Mouse (Mus musculus) lung, embryonic 14.5 days (tissue): ENCODE results near the gene Msrb1. TPM values are rescaled to one million over a fixed set of nuclear protein-coding genes. Genes with fewer than 3 reads are reported as not detected.

Experiments used
- ATAC-seq: fragments of 200-750 bp; cut with Nextera tagmentation; 2 replicates; pipeline ENCODE4 v1.8.0; 2017; ENCODE audit warnings: mild to moderate bottlenecking, moderate TSS enrichment, moderate library complexity; ENCODE audit not compliant: insufficient read depth
- DNase-seq: peaks from one replicate; pipeline ENCODE4 v3.0.0-alpha.2; 2015
- H3K27ac ChIP-seq: fragments of 300-500 bp; sonication (generic); 2 replicates; pipeline ENCODE4 v1.5.1; 2014; ENCODE audit warnings: low read depth, mild to moderate bottlenecking, moderate library complexity
- H3K27me3 ChIP-seq: fragments of 300-500 bp; sonication (generic); 2 replicates; pipeline ENCODE4 v1.6.1; 2014; ENCODE audit warnings: low read length, control low read depth; ENCODE audit not compliant: insufficient read depth
- H3K36me3 ChIP-seq: fragments of 300-500 bp; sonication (generic); 2 replicates; pipeline ENCODE4 v1.6.1; 2014; ENCODE audit warnings: control low read depth; ENCODE audit not compliant: insufficient read depth
- H3K4me1 ChIP-seq: fragments of 300-500 bp; sonication (generic); 2 replicates; pipeline ENCODE4 v1.6.1; 2014; ENCODE audit warnings: antibody characterized with exemption, control low read depth; ENCODE audit not compliant: insufficient read depth
- H3K4me2 ChIP-seq: fragments of 300-500 bp; sonication (generic); 2 replicates; pipeline ENCODE4 v1.6.1; 2014; ENCODE audit warnings: mild to moderate bottlenecking
- H3K4me3 ChIP-seq: fragments of 300-500 bp; sonication (generic); 2 replicates; pipeline ENCODE4 v1.5.1; 2014; ENCODE audit warnings: low read depth, low read length
- H3K9ac ChIP-seq: fragments of 300-500 bp; sonication (generic); 2 replicates; pipeline ENCODE4 v1.6.1; 2014
- H3K9me3 ChIP-seq: fragments of 300-500 bp; sonication (generic); 2 replicates; pipeline ENCODE4 v1.6.1; 2016; ENCODE audit warnings: low read depth, low read length, control low read depth
- CTCF ChIP-seq: IDR thresholded peaks from 2 replicates; pipeline ENCODE4 v1.5.1; 2016; ENCODE audit warnings: antibody characterized with exemption, low read depth
- WGBS: fragments of 180-500 bp; shearing (Covaris S2); extraction: QIAGEN DNeasy Blood & Tissue Kit; methylation state at CpG from one replicate; pipeline ENCODE4 v1.1.7; 2014; 5-methylcytosine and 5-hydroxymethylcytosine counted together
- polyA plus RNA-seq: library from polyadenylated mRNA; unstranded; fragments of >200 nt; fragmentation: Nextera tagmentation; extraction: Ambion mirVana; gene quantifications from 2 replicates; pipeline ENCODE4 v1.2.1, GENCODE M21; 2014

Gene Msrb1
- polyA plus RNA-seq, 1 experiment from 2014 or later, result 35.2 TPM

- Histone ChIP-seq H3K4me1 (peaks cover 5% of the 10 kb centered on the region; the same call in 1 of the 2 replicates), H3K27ac (no peak overlapping the region), H3K4me2 (no peak overlapping the region), H3K9me3 (no peaks in the 10 kb centered on the region), H3K27me3 (peaks cover 5% of the 10 kb centered on the region; the same call in 1 of the 2 replicates), H3K4me3 (no peak overlapping the region), H3K9ac (no peak overlapping the region), H3K36me3 (no peaks in the 10 kb centered on the region)
- DNase-seq (peak; percentile 59), ATAC-seq (no peak)
- TF ChIP-seq CTCF, result no peak
- 39% methylated on average over 22 of the region's 22 CpGs for WGBS
Measured at GRCm38 (mm10) chr17:24765016-24765905, 28.8 kb downstream of the Msrb1 start.

GRCm38 (mm10) chr17:24766266-24766875, 29.9 kb downstream of the Msrb1 start:
- no peak for TF ChIP-seq CTCF
- peaks cover 5% of the 10 kb centered on the region; the same call in 1 of the 2 replicates for H3K4me1 ChIP-seq
- H3K9ac ChIP-seq, result no peak overlapping the region
- H3K27me3 ChIP-seq, result peaks cover 5% of the 10 kb centered on the region; the same call in 1 of the 2 replicates
- no peak overlapping the region for H3K27ac ChIP-seq
- H3K4me2 ChIP-seq, result no peak overlapping the region
- H3K9me3 ChIP-seq, result no peaks in the 10 kb centered on the region
- ATAC-seq, result no peak
- H3K36me3 ChIP-seq, result no peaks in the 10 kb centered on the region
- no peak for DNase-seq
- 22% methylated on average over 12 of the region's 12 CpGs for WGBS
- no peak overlapping the region for H3K4me3 ChIP-seq

GRCm38 (mm10) chr17:24769146-24769545, 32.7 kb downstream of the Msrb1 start:
- no peak overlapping the region for H3K9ac ChIP-seq
- DNase-seq (peak; percentile 46), ATAC-seq (no peak)
- WGBS, result 31% methylated on average over 3 of the region's 3 CpGs
- H3K27ac ChIP-seq, result peak overlapping the region; percentile 36; the same call in 1 of the 2 replicates
- no peaks in the 10 kb centered on the region for H3K9me3 ChIP-seq
- TF ChIP-seq CTCF, result no peak
- H3K4me1 ChIP-seq, result peaks cover 5% of the 10 kb centered on the region; the same call in 1 of the 2 replicates
- H3K4me2 ChIP-seq, result 0 out of 2 replicates have a peak overlapping the region, but pooled peaks have one; percentile 4
- H3K27me3 ChIP-seq, result peaks cover 5% of the 10 kb centered on the region; the same call in 1 of the 2 replicates
- no peaks in the 10 kb centered on the region for H3K36me3 ChIP-seq
- H3K4me3 ChIP-seq, result no peak overlapping the region

- 83% methylated on average over 5 of the region's 5 CpGs for WGBS
- H3K27ac ChIP-seq, result no peak overlapping the region
- H3K4me3 ChIP-seq, result no peak overlapping the region
- H3K4me1 ChIP-seq, result no peaks in the 10 kb centered on the region
- TF ChIP-seq CTCF, result peak; percentile 22; the same call in 1 of the 2 replicates
- no peak overlapping the region for H3K4me2 ChIP-seq
- peaks cover 5% of the 10 kb centered on the region; the same call in 1 of the 2 replicates for H3K27me3 ChIP-seq
- no peaks in the 10 kb centered on the region for H3K9me3 ChIP-seq
- ATAC-seq (no peak), DNase-seq (no peak)
- H3K9ac ChIP-seq, result no peak overlapping the region
- H3K36me3 ChIP-seq, result no peaks in the 10 kb centered on the region
Measured at GRCm38 (mm10) chr17:24773241-24773640, 36.8 kb downstream of the Msrb1 start.

GRCm38 (mm10) chr17:24775173-24775572, 38.7 kb downstream of the Msrb1 start:
- 65% methylated on average over 8 of the region's 8 CpGs for WGBS
- ATAC-seq, result no peak
- Histone ChIP-seq H3K36me3 (no peaks in the 10 kb centered on the region), H3K9me3 (no peaks in the 10 kb centered on the region), H3K9ac (no peak overlapping the region), H3K4me1 (no peaks in the 10 kb centered on the region), H3K27me3 (no peaks in the 10 kb centered on the region), H3K4me2 (no peak overlapping the region), H3K27ac (no peak overlapping the region), H3K4me3 (no peak overlapping the region)
- TF ChIP-seq CTCF, result no peak
- no peak for DNase-seq

- Histone ChIP-seq H3K4me1 (no peaks in the 10 kb centered on the region), H3K27me3 (no peaks in the 10 kb centered on the region), H3K9me3 (no peaks in the 10 kb centered on the region), H3K4me2 (no peak overlapping the region), H3K36me3 (no peaks in the 10 kb centered on the region), H3K4me3 (no peak overlapping the region), H3K27ac (no peak overlapping the region), H3K9ac (no peak overlapping the region)
- DNase-seq (peak; percentile 35), ATAC-seq (peak; percentile 35; the same call in 1 of the 2 replicates)
- no peak for TF ChIP-seq CTCF
- 65% methylated on average over 2 of the region's 2 CpGs for WGBS
Measured at GRCm38 (mm10) chr17:24777073-24777472, 40.6 kb downstream of the Msrb1 start.

- H3K4me3 ChIP-seq, result no peak overlapping the region
- 87% methylated on average over 2 of the region's 2 CpGs for WGBS
- no peak overlapping the region for H3K27ac ChIP-seq
- no peaks in the 10 kb centered on the region for H3K27me3 ChIP-seq
- TF ChIP-seq CTCF, result no peak
- H3K9me3 ChIP-seq, result no peaks in the 10 kb centered on the region
- no peaks in the 10 kb centered on the region for H3K4me1 ChIP-seq
- ATAC-seq, result no peak
- no peaks in the 10 kb centered on the region for H3K36me3 ChIP-seq
- DNase-seq, result no peak
- no peak overlapping the region for H3K9ac ChIP-seq
- no peak overlapping the region for H3K4me2 ChIP-seq
Measured at GRCm38 (mm10) chr17:24780821-24781220, 44.4 kb downstream of the Msrb1 start.
